Mouse (Mus musculus) MEL-GATA-1-ER (cell line): ENCODE measurements around the gene Celsr3.

Experiments used
- DNase-seq: peaks from one replicate; pipeline ENCODE4 v3.0.0-alpha.2; 2012; ENCODE audit warnings: low read depth; ENCODE audit errors: extremely low read depth

Celsr3 gene

DNA sequence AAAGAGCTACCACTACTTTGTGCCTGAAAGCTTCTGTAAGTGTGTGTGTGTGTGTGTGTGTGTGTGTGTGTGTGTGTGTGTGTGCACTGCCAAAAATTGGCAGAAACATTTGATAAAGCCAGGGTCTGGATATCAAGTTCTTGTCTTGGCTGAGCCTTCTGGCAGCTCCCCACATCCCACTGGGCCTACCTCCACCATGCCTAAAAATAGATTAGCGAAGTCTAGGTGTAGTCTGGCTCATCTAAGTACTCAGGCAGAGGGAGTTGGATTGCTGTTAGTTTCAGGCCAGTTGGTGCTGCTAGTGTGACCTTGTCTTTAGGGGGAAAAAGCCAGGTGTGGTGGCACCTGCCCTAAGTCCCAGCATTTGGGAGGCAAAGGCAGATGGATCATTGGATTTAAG is 19.3 kb upstream of the Celsr3 start:
- DNase-seq, result no peak

DNA sequence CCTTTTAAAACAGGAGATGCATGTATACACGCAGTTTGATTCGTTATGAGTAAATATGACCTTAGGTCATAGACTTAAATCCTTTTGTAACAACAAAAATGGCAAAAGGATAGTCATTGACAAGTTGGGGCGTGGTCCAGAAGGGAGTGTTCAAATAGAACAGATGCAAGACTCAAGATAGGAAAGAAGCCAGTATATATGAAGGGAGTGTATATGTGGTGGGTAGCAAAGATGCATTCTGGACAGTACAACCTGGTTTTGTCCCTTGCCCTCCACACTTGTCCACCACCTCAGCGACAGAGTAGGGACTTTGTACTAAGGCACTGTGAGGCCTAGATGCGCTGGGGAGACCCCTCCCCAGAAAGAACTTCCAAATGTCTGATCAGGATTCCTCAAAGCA is 18.4 kb upstream of the Celsr3 start:
- no peak for DNase-seq

DNA sequence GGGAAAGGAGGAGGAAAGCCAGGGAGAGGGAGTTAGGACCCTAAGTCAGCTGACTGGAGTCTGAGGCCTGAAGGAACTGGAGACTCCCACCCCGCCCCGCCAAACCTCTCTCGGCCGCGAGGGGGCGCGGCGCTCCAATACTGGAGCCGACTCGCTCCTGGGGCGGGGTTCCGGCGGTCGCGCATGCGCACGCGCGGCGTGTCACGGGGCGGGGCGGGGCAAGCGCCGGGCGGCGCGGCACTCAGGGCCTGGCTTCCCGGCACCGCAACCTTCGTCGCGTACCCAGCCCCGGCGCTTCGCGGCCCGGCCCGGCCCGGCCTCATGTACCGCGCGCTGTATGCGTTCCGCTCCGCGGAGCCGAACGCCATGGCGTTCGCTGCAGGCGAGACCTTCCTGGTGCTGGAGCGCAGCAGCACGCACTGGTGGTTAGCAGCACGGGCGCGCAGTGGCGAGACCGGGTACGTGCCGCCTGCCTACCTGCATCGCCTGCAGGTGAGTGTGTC is 17.9 kb upstream of the Celsr3 start, which contains the start of gene Nckipsd:
Gene Nckipsd (plus strand): TSS at position 206 of the 503 bp plus-strand sequence.
- no peak for DNase-seq

DNA sequence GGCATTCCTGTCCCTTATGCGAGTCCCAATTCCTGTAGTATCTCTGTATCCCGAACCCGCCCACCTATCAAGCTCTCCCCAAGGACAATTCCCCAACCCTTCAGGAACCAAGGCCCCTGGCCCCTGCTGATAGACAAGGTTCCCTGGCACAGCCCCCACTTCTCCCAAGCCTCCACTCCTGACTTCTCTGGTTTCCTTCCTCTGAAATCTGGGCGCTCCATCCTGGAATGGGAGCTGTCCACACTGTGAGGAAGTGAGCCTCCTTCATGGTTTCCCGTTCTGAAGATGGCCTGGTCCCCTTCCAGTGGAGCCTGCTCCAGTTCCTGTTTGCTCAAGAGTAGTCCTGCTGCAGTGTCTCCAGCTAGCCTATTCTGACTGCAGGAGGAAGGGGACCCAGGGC is 16.9 kb upstream of the Celsr3 start:
- no peak for DNase-seq

DNA sequence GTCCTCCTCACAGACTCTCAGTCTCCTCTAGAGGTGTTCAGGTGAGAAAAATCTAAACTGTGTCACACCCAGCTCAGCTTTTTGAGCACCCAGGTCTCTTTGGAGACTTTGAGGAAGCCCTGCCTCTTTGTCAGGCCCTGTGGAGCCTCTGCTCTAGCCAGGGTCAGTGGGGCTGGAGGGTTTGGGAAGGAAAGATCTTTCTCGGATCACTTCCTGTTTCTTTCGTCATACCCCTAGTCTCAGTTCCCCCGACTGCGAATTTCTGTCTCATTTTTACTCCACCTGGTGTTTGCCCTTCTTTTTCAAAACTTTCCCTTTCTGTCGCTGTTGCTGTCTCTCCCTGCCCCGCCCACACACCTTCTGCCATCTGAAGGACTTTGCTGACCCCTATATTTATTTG is 16.4 kb upstream of the Celsr3 start:
- DNase-seq, result no peak

DNA sequence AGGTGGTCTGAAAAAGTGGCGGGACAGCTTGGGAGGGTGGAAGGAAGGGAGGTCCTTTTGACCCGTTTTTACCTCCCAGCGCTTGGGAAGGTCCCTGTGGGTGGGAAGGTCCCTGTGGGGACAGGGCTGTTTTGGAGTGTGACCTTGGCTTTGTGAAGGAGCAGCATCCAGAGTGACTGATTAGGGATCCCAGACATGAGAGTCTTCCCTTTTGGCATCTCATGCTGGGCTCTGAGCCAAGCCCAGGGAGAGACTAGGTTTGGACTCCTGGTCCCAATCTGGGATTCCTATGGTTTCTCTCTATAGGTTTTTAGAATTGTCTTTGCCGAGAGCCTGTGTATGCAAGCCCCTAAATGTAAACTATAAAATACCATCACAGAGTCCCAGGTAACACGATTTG is 15.6 kb upstream of the Celsr3 start:
- DNase-seq, result no peak

DNA sequence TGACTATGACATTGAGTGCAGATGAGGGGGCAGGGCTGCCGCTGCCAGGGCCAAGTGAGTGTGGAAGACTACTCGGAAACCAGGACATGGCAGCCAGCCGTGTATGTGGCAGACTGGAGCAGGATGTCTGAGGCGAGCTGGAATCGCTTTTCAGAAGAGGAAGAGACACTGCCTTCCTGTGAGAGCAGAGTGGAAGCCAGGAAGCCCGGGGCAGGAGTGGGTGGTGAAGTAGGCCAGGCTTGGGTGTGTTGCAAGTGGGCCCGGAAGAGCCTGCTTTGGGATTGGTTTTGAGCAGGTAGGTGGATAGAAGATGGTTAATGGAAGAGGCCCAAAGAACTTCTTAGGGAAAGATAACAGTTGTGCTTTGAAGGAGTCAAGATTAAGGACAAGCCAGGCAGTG is 10.6 kb upstream of the Celsr3 start:
- DNase-seq, result no peak

DNA sequence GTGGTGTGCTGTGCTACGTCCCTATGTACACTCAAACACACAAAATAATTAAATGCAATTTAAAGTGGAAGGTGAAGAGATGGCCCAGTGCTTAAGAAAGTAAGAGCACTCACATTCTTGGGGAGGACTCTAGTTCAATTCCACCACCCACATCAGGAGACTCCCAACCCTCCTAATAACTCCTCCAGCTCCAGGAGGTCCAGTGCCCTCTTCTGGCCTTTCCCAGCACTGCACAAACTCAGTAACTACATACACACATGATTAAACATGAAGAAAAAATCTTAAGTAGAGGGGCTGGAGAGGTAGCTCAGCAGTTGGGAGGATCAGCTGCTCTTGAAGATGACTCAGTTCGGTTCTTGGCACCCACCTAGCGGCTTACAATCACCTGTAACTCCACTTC is 6.6 kb upstream of the Celsr3 start:
- DNase-seq, result no peak

DNA sequence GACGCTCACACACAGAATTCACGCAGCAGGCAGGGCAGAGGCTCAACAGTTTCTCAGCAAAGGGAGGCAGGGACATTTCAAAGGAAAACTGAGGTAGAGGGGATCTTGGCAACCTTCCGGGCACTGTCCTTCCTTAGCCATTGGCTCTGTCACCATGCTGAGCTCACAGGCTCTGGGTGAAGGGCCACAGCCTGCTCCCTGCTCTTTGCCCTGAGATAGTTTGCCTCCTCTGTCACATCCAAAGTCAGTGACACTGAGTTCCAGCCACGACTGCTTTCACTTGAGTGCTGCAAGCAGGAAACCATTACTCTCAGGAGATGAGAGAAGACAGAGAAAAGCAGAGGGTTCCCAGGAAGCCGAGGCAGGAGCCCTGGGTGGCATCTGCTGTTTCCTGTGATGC is 6.0 kb upstream of the Celsr3 start:
- DNase-seq, result no peak

DNA sequence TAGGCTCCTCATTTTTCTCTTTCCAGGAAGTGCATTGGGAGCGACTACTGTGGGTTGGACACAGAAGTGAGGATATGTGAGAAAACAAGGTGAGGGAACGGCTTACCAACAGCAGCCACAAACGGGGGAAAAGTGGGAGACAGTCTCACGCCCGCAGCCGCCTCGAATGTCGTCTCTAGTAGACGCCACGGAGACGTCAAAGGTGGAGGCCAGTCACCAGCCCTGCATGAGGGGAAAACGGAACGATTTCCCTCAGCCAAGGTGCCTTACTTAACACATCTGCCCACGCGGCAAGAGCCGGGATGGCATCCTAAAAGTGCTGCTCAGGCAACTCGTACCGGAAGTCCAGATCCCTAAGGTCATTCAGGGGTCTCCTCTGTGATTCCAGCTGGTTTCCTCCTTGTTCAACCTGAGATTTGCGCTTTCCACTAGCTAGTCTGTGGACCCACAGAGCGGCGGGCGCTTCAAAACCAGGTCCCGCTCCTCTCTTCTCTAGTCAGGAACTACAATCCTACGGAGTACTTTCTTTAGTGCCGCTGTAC is 1.9 kb upstream of the Celsr3 start:
- DNase-seq, result no peak

DNA sequence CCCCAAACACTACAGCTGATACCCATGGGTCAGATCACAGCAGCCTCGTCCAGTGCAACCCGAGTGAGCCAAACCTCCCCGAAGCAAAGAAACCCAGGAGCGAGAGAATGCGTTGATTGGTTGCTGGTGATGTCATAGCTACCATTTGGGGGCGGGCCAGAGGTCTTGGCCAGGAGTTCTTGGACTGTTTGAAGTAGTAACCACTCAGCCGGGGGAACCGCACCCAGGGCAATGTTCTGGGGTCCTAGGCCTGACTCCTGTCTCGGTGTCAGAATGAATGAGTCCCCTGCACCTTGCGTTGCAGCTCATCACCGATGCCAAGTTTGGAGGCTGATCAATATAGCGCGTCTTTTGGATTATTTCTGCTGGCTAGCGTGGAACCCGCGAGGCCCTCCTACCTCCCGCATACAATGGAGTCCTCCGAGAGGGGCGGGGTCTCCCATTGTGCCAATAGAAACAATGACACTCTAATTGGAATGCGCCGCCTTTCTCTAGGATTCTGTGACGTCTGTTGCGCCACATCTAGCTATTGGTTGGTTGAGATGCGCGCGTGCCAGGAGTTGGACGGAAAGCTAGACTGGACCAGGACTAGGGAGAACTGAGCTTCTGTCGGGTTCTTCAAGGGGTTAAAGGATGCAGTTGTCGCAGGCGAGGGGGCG is 1.2 kb upstream of the Celsr3 start:
- DNase-seq, result no peak

DNA sequence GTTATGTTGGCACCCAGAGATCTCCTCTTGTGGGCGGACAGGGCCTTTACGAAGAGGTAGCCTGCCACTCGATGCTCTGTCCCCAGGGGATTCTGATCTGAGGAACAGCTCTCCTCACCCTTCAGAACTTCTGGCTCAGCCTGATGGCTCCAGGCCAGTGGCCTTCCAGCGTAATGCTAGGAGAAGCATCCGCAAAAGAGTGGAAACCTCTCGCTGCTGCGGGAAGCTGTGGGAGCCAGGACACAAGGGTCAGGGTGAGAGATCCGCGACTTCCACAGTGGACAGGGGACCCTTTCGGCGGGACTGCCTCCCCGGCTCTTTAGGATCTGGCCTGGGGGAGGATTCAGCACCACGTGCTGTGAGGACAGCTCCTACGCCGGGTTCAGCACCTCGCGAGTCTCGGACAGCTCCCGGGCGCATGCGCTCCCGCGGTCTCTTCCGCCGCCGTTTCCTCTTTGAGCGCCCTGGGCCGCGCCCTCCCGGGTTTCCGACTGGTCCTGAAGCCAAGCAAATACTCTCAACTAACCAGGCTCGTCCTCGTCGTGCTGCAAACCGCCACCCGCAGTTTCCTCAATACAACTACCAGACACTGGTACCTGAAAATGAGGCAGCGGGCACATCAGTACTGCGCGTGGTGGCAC is 700 bp downstream of the Celsr3 start:
- DNase-seq, result no peak

DNA sequence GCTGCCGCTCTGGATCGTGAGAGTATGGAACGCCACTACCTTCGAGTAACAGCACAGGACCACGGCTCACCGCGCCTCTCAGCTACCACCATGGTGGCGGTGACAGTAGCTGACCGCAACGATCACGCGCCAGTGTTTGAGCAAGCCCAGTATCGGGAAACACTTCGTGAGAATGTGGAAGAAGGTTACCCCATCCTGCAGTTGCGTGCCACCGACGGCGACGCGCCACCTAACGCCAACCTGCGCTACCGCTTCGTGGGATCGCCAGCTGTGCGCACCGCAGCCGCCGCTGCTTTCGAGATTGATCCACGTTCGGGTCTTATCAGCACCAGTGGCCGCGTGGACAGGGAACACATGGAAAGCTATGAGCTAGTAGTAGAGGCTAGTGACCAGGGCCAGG is 1.3 kb downstream of the Celsr3 start:
- DNase-seq, result no peak

DNA sequence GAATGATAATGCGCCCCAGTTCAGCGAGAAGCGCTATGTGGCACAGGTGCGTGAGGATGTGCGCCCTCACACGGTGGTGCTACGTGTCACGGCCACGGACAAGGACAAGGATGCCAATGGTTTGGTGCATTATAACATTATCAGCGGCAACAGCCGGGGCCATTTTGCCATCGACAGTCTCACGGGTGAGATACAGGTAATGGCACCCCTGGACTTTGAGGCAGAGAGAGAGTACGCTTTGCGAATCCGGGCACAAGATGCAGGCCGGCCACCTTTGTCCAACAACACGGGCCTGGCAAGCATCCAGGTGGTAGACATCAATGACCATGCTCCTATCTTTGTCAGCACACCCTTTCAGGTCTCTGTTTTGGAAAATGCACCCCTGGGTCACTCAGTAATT is 1.8 kb downstream of the Celsr3 start:
- no peak for DNase-seq

DNA sequence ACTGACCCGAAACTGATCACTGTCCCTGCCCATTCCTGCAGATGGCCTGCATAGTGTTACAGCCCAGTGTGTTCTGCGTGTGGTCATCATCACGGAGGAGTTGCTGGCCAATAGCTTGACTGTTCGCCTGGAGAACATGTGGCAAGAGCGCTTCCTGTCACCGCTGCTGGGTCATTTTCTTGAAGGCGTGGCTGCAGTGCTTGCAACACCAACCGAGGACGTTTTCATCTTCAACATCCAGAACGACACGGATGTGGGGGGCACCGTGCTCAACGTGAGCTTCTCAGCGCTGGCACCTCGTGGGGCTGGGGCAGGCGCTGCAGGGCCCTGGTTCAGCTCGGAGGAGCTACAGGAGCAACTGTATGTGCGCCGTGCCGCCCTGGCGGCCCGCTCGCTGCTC is 5.5 kb downstream of the Celsr3 start:
- no peak for DNase-seq

DNA sequence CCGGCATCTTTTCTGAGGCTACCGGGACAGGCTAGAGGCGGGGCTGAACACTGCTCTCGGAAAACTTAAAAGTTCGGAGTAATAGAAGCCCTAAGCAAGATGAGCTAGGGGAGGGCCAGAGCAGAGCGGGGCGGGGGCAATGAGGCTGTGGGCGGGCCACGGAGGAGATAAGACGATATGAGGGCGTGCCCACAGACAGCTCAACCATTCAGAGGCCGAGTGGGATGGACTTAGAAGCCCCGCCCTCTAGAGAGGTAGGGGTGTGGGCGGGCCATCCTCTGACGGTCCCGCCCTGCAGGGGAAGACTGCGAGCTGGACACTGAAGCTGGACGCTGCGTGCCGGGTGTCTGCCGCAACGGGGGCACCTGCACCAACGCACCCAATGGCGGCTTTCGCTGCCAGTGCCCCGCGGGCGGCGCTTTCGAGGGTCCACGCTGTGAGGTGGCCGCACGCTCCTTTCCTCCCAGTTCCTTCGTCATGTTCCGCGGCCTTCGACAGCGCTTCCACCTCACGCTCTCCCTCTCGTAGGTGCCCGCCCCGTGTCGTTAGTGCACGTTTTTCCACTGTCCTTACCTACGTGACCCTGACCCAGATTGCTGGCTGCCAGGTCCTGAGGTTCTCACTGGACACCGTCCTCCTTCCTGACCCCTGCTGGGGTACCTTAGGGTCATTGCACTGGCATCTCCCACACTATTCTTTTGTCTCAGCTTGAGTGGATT is 6.4 kb downstream of the Celsr3 start:
- DNase-seq, result no peak

DNA sequence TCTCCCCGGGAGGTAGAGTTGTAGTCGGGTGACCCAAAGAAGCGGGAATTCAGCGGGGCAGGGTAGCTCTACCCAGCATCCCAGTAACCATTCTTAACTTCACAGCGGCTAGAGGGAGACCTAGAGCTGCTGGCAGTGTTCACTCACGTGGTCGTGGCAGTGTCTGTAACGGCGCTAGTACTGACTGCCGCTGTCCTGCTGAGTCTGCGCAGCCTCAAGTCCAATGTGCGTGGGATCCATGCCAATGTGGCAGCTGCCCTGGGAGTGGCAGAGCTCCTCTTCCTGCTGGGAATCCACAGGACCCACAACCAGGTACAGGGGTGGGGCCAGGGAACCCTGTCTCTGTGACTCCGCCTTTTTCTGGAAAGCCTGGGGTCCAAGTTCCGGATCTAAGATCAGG is 16.9 kb downstream of the Celsr3 start:
- DNase-seq, result no peak

DNA sequence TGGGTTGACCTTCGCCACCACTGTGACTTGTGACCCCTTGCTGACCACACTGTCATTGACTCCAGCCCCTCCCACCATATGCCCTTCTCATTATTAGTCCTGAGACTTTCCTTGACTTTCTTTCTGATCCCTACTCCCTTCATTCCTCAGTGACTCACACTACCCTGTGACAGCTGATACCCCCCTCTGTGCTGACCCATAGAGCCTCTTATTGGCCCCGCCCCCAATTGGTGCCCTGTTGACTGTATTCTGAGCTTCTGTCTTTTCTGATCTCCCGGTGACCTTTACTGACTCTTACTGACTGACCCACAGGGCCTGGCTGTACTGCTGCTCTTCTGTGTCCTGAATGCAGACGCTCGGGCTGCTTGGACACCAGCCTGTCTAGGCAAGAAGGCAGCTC is 19.3 kb downstream of the Celsr3 start:
- DNase-seq, result no peak

DNA sequence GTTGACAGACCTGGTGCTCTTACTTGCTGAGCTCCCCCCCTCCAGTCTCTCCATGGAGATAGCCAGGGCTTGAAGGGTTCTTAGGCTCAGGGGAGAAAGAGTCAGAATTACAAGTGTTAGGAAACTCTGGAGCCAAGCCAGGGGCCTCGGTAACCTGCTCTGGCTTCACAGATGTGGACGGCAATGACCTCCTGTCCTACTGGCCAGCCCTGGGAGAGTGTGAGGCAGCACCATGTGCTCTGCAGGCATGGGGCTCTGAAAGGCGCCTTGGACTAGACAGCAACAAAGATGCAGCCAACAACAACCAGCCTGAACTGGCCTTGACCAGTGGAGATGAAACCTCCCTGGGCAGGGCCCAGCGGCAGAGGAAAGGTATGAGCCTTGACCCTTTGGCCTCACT is 21.3 kb downstream of the Celsr3 start:
- DNase-seq, result no peak

DNA sequence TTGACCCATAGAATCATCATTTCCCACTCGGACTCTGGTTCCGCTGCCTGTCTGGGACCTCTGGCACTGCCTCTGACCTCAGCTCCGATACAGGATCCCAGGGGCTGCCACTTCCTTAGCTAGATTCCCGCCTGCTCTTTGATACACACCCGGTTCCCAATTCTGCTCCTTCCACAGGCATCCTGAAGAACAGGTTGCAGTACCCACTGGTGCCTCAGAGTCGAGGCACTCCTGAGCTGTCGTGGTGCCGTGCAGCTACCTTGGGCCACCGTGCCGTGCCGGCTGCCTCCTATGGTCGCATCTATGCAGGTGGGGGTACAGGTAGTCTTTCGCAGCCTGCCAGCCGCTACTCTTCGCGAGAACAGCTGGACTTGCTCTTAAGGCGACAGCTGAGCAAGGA is 22.3 kb downstream of the Celsr3 start:
- DNase-seq, result no peak

DNA sequence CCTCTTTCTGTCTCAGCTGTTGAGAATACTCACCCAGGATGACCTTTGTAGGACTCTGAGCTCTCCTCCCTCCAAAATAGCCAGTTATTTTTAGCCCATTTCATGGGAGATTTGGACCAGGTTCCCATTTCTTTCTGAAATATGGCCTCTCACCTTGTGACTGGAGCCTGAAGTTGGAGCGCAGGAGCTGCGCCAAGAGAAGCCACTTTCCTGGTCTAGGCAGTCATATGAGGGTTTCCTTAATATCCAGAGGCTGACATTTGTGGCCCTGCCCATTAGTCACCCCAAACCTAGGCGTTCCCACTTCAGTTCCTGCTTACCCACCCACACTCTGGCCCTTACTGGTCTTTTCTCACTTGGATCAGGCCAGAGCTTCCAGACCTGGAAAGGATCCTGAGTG is 26.9 kb downstream of the Celsr3 start, which contains the start of gene Slc26a6:
Gene Slc26a6 (plus strand): TSS at position 308 of the 400 bp plus-strand sequence.
- no peak for DNase-seq

DNA sequence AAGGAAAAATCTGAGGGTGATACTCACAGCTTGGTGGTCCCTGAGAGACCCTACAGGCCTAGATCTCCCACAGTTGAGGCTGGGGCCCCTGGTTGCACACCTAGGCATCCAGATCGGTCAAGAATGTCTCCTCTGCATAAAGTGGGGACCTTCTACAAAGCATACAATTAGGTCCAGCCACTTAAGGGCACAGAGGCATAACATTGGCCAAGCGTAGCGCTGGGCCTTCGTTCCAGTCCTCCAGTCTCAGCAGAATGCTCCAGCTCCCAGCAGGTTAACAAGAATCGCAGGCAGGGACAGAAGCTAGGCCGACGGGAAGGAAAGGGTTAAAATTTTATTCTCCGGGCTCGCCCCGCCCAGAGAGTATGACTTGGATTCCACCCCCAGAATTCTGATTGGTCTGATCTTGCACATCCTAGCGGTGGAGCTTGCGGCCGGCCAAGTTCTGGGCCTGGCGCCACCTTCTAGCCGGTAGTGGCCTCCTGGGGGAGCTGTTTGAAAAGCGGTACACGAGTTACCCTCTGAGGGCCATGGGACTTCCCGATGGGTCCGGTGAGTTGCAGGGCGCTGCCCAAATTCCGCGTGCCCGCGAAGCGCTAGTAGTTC is 27.6 kb downstream of the Celsr3 start:
- DNase-seq, result peak; percentile 93
